Mouse (Mus musculus) G1E (cell line): ENCODE data around the gene Tob1.

Experiments
- CTCF ChIP-seq: IDR thresholded peaks from 2 replicates; pipeline ENCODE4 v1.5.1; 2012; ENCODE audit warnings: low read depth, low read length, inconsistent platforms, mixed read lengths
- GATA2 ChIP-seq: IDR thresholded peaks from 2 replicates; pipeline ENCODE4 v1.6.1; 2012; ENCODE audit warnings: low read depth, low read length, inconsistent platforms, borderline replicate concordance
- POLR2AphosphoS5 ChIP-seq: IDR thresholded peaks from 2 replicates; pipeline ENCODE4 v1.6.1; 2012; ENCODE audit warnings: low read depth, low read length, inconsistent platforms; ENCODE audit not compliant: insufficient replicate concordance
- TAL1 ChIP-seq: conservative IDR thresholded peaks from 2 replicates; pipeline ENCODE4 v1.6.1; 2012; ENCODE audit warnings: low read depth, low read length, inconsistent platforms, mixed read lengths

GRCm38 (mm10) chr11:94211651-94212488 lies 616 bp downstream of the Tob1 start:
- TF ChIP-seq GATA2 (no peak), POLR2AphosphoS5 (no peak), CTCF (no peak), TAL1 (no peak)
